Mouse (Mus musculus) heart, postnatal 0 days (tissue): ENCODE data around the gene Dab1. TPM values are rescaled to one million over a fixed set of nuclear protein-coding genes. Genes with fewer than 3 reads are reported as not detected.
A peak's percentile ranks its signal among the peaks of the same experiment; 100 is the strongest.

Experiments
- ATAC-seq: fragments of 200-750 bp; cut with Nextera tagmentation; 2 replicates; pipeline ENCODE4 v1.8.0; 2017; ENCODE audit warnings: low read depth, moderate number of reproducible peaks, moderate library complexity; ENCODE audit not compliant: insufficient read depth
- DNase-seq: peaks from one replicate; pipeline ENCODE4 v3.0.0-alpha.2; 2016; ENCODE audit warnings: low spot score
- H3K27ac ChIP-seq: fragments of 300-500 bp; sonication (generic); 2 replicates; pipeline ENCODE4 v1.5.1; 2014; ENCODE audit warnings: low read depth, mild to moderate bottlenecking
- H3K27me3 ChIP-seq: fragments of 300-500 bp; sonication (generic); 2 replicates; pipeline ENCODE4 v1.6.1; 2014; ENCODE audit warnings: low read length, mixed read lengths; ENCODE audit not compliant: control insufficient read depth, insufficient read depth
- H3K36me3 ChIP-seq: fragments of 300-500 bp; sonication (generic); replicated peaks from 2 replicates; pipeline ENCODE4 v1.6.1; 2014; ENCODE audit warnings: low read length, mixed read lengths; ENCODE audit not compliant: control insufficient read depth, insufficient read depth
- H3K4me1 ChIP-seq: fragments of 300-500 bp; sonication (generic); 2 replicates; pipeline ENCODE4 v1.6.1; 2014; ENCODE audit warnings: antibody characterized with exemption; ENCODE audit not compliant: control insufficient read depth, insufficient read depth
- H3K4me2 ChIP-seq: fragments of 300-500 bp; sonication (generic); 2 replicates; pipeline ENCODE4 v1.6.1; 2014; ENCODE audit warnings: low read depth, mild to moderate bottlenecking, low read length, moderate library complexity
- H3K4me3 ChIP-seq: fragments of 300-500 bp; sonication (generic); 2 replicates; pipeline ENCODE4 v1.5.1; 2014; ENCODE audit warnings: low read depth, low read length
- H3K9ac ChIP-seq: fragments of 300-500 bp; sonication (generic); replicated peaks from 2 replicates; pipeline ENCODE4 v1.6.1; 2014; ENCODE audit warnings: low read depth, low read length, mixed read lengths
- H3K9me3 ChIP-seq: fragments of 300-500 bp; sonication (generic); replicated peaks from 2 replicates; pipeline ENCODE4 v1.6.1; 2016; ENCODE audit warnings: low read length; ENCODE audit not compliant: control insufficient read depth
- CTCF ChIP-seq: IDR thresholded peaks from 2 replicates; pipeline ENCODE4 v1.5.1; 2016; ENCODE audit warnings: antibody characterized with exemption, control low read depth, low read depth
- EP300 ChIP-seq: IDR thresholded peaks from 2 replicates; pipeline ENCODE4 v1.6.1; 2016; ENCODE audit warnings: antibody characterized with exemption, low read depth
- WGBS: fragments of 180-500 bp; shearing (Covaris S2); extraction: QIAGEN DNeasy Blood & Tissue Kit; methylation state at CpG from one replicate; pipeline ENCODE4 v1.1.7; 2014; 5-methylcytosine and 5-hydroxymethylcytosine counted together
- polyA plus RNA-seq: library from polyadenylated mRNA; unstranded; fragments of >200 nt; fragmentation: Nextera tagmentation; extraction: Ambion mirVana; gene quantifications from 2 replicates; pipeline ENCODE4 v1.2.1, GENCODE M21; 2015
- total RNA-seq: library from RNA; depleted of rRNA; stranded (reverse); fragments of >200 nt; gene quantifications from 2 replicates; pipeline ENCODE4 v1.2.3, GENCODE M21; 2014; ENCODE audit warnings: low replicate concordance; rRNA removed

Dab1 gene
- total RNA-seq (0.12 TPM in 1 of 2 replicates, not detected in the other), polyA plus RNA-seq (0.15 and 0.27 TPM in 2 replicates)

- ATAC-seq (no peak), DNase-seq (no peak)
- Histone ChIP-seq H3K9ac (no peak within 1 kb of the TSS), H3K4me3 (no peak within 1 kb of the TSS), H3K27ac (no peak within 1 kb of the TSS), H3K4me1 (no peaks in the 10 kb centered on the region), H3K4me2 (no peak within 1 kb of the TSS), H3K9me3 (no peaks in the 10 kb centered on the region), H3K36me3 (no peaks in the 10 kb centered on the region), H3K27me3 (peaks cover 39% of the 10 kb centered on the region)
- no peak for TF ChIP-seq CTCF
- TF ChIP-seq EP300: no peak
- WGBS: under 1% methylated on average over 41 of the region's 41 CpGs
Observed at GRCm38 (mm10) chr4:103619321-103619945, at the start of gene Dab1. Dab1 (plus strand) TSS chr4:103619359.

DNA sequence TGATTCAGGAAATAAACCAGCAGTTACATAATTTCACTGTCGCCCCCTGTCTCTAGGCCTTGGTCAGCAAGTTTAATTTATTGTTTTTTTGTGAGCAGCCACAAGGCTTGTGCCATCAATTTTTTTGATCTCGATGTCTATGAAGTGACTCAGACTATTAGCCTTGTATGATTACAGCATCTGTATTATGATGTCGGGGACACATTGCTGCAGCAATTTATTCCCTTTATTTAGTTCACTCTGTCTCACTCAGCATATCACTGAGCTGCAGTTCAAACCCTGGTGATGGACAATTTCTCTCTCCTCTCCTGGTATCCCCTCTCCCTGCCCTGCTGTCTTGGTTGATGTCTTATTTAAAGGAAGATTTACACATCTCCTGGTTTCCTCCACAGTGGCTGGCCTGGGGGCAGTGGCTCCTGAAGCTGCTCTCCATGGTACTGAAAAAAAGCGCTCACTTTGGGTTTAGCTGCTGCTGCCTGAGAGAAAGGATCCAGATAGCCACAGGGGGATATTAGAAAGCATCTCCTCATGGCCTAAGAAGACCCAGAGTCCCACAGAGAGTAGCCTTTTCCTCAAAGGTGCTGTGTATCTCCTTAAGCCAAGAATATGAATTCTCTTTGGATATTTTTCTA lies 47.3 kb upstream of the Dab1 start:
- 55% methylated on average over 4 of the region's 4 CpGs for WGBS
- Histone ChIP-seq H3K9ac (no peak overlapping the region), H3K36me3 (no peaks in the 10 kb centered on the region), H3K4me2 (no peak overlapping the region), H3K9me3 (no peaks in the 10 kb centered on the region), H3K27me3 (no peaks in the 10 kb centered on the region), H3K4me3 (no peak overlapping the region), H3K4me1 (no peaks in the 10 kb centered on the region), H3K27ac (no peak overlapping the region)
- ATAC-seq (no peak), DNase-seq (peak; percentile 8)
- TF ChIP-seq EP300: no peak
- TF ChIP-seq CTCF: no peak

- H3K9ac ChIP-seq: no peak overlapping the region
- H3K9me3 ChIP-seq: no peaks in the 10 kb centered on the region
- no peak overlapping the region for H3K4me2 ChIP-seq
- WGBS: 58% methylated on average over 2 of the region's 2 CpGs
- DNase-seq (no peak), ATAC-seq (no peak)
- H3K4me1 ChIP-seq: no peaks in the 10 kb centered on the region
- TF ChIP-seq CTCF: no peak
- no peak for TF ChIP-seq EP300
- no peak overlapping the region for H3K27ac ChIP-seq
- no peak overlapping the region for H3K4me3 ChIP-seq
- H3K36me3 ChIP-seq: no peaks in the 10 kb centered on the region
- H3K27me3 ChIP-seq: no peaks in the 10 kb centered on the region
Observed at GRCm38 (mm10) chr4:103575556-103575955, 43.6 kb upstream of the Dab1 start.

DNA sequence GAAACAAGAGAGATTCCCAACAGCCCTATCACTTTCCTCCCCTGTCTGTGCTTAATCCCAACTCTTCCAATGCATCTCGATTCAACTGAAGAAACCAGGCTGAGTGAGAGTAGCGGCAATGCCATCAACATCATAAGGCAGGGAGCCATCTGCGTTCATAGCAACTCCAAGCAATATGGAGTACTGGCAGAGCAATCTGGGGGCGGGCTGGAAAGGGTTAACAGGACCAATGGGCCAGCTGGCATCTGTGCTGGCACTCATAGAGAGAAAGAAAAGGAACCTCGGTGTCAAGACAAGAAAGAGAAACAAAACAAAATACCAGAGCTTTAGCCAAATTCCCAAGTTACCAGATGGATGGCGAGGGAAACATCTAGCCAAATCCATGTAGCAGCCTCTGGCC lies 42.9 kb upstream of the Dab1 start:
- no peak for TF ChIP-seq EP300
- no peak for TF ChIP-seq CTCF
- Histone ChIP-seq H3K27ac (no peak overlapping the region), H3K4me3 (no peak overlapping the region), H3K9me3 (no peaks in the 10 kb centered on the region), H3K9ac (no peak overlapping the region), H3K4me2 (no peak overlapping the region), H3K4me1 (no peaks in the 10 kb centered on the region), H3K36me3 (no peaks in the 10 kb centered on the region), H3K27me3 (no peaks in the 10 kb centered on the region)
- 65% methylated on average over 6 of the region's 6 CpGs for WGBS
- no peak for DNase-seq
- no peak for ATAC-seq

DNA sequence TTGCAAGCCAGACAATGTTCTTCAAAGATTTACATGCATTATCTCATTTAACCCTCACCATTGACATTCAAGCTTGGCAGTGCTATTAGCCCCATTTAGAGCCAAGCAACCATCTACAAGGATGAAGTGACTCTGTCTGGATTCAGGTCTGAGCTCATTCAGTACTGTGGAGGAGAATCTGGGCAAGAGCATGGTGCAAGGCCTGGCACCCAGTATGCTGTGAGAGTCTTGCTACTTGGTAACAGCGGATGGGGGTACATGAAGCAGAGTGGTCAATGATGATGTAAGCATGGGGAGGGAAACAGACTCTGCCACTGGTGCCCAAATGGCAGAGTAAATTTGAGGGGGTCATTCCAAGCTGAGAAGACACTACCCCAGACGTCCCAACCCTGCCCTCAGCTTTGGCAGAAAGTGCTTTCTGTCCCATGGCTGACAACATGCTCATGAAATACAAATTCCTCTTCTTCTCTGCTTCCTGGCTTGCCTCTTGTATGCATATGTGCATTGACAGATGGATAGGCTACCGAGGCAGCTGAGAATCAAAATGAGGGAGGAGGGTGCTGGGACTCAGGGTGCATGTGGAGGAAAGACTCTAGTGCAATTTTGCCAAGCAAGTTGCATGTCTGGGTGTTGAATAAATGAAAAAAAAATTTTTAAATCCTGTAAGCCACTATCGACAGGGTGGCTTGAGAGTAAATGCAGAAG lies 41.9 kb upstream of the Dab1 start:
- H3K4me1 ChIP-seq: no peaks in the 10 kb centered on the region
- DNase-seq (no peak), ATAC-seq (no peak)
- H3K27ac ChIP-seq: no peak overlapping the region
- H3K27me3 ChIP-seq: no peaks in the 10 kb centered on the region
- H3K36me3 ChIP-seq: no peaks in the 10 kb centered on the region
- no peaks in the 10 kb centered on the region for H3K9me3 ChIP-seq
- H3K4me3 ChIP-seq: no peak overlapping the region
- no peak overlapping the region for H3K9ac ChIP-seq
- H3K4me2 ChIP-seq: no peak overlapping the region
- WGBS: 53% methylated on average over 4 of the region's 4 CpGs
- TF ChIP-seq CTCF (no peak), EP300 (no peak)
